Mouse (Mus musculus) liver, embryonic 14.5 days (tissue): ENCODE measurements around the gene Ccdc177. TPM values are rescaled to one million over a fixed set of nuclear protein-coding genes. Genes with fewer than 3 reads are reported as not detected.

Experiments used
- ATAC-seq: fragments of 200-750 bp; cut with Nextera tagmentation; 2 replicates; pipeline ENCODE4 v1.8.0; 2017; ENCODE audit warnings: moderate number of reproducible peaks, mild to moderate bottlenecking, moderate library complexity; ENCODE audit not compliant: insufficient read depth
- DNase-seq, 3 experiments: peaks; one replicate each; pipeline ENCODE4 v3.0.0-alpha.2; 2012 to 2013; ENCODE audit warnings: low read depth in 3 of 3, low spot score in 3 of 3
- H3K27ac ChIP-seq: fragments of 300-500 bp; sonication (generic); 2 replicates; pipeline ENCODE4 v1.5.1; 2014; ENCODE audit warnings: moderate library complexity, mild to moderate bottlenecking, control low read depth, inconsistent platforms
- H3K27me3 ChIP-seq: fragments of 300-500 bp; sonication (generic); 2 replicates; pipeline ENCODE4 v1.6.1; 2014; ENCODE audit warnings: mild to moderate bottlenecking, low read length, moderate library complexity; ENCODE audit not compliant: control insufficient read depth, insufficient read depth
- H3K36me3 ChIP-seq: fragments of 300-500 bp; sonication (generic); replicated peaks from 2 replicates; pipeline ENCODE4 v1.6.1; 2014; ENCODE audit warnings: low read depth; ENCODE audit not compliant: control insufficient read depth, insufficient read depth
- H3K4me1 ChIP-seq, 2 experiments: fragments of 200-500 bp in 1 of 2; fragments of 300-500 bp in 1 of 2; sonication (generic) in 1 of 2; replicated peaks; 2 replicates each; pipeline ENCODE4 v1.6.1; 2012 to 2014; ENCODE audit warnings: antibody characterized with exemption in 1 of 2, inconsistent platforms in 1 of 2, low read length in 1 of 2; ENCODE audit not compliant: control insufficient read depth in 2 of 2, insufficient read depth in 2 of 2
- H3K4me2 ChIP-seq: fragments of 300-500 bp; sonication (generic); 2 replicates; pipeline ENCODE4 v1.6.1; 2014; ENCODE audit warnings: low read depth, mild to moderate bottlenecking, control low read depth, moderate library complexity
- H3K4me3 ChIP-seq, 2 experiments: fragments of 200-500 bp in 1 of 2; fragments of 300-500 bp in 1 of 2; sonication (generic) in 1 of 2; 2 replicates each; pipeline ENCODE4 v1.5.1; 2012 to 2014; ENCODE audit warnings: low read depth in 2 of 2, low read length in 2 of 2, mild to moderate bottlenecking in 2 of 2, control low read depth in 1 of 2, inconsistent platforms in 1 of 2, moderate library complexity in 1 of 2; ENCODE audit not compliant: insufficient read depth in 1 of 2
- H3K9ac ChIP-seq: fragments of 300-500 bp; sonication (generic); replicated peaks from 2 replicates; pipeline ENCODE4 v1.6.1; 2014; ENCODE audit warnings: mild to moderate bottlenecking, control low read depth, moderate library complexity
- H3K9me3 ChIP-seq: fragments of 300-500 bp; sonication (generic); 2 replicates; pipeline ENCODE4 v1.6.1; 2016; ENCODE audit warnings: low read length, mixed read lengths; ENCODE audit not compliant: control insufficient read depth
- CTCF ChIP-seq: IDR thresholded peaks from 2 replicates; pipeline ENCODE4 v1.5.1; 2016; ENCODE audit warnings: antibody characterized with exemption, low read depth, control low read depth
- EP300 ChIP-seq: IDR thresholded peaks from 2 replicates; pipeline ENCODE4 v1.6.1; 2016; ENCODE audit warnings: antibody characterized with exemption, low read depth
- WGBS: fragments of 180-500 bp; shearing (Covaris S2); extraction: QIAGEN DNeasy Blood & Tissue Kit; methylation state at CpG from one replicate; pipeline ENCODE4 v1.1.7; 2014; ENCODE audit not compliant: insufficient replicate concordance; 5-methylcytosine and 5-hydroxymethylcytosine counted together
- polyA plus RNA-seq, 2 experiments: library from polyadenylated mRNA; depleted of rRNA in 1 of 2; stranded (reverse) in 1 of 2; unstranded in 1 of 2; fragments of >200 nt; fragmentation: Nextera tagmentation in 1 of 2; extraction: Ambion mirVana in 1 of 2; gene quantifications; 2 replicates each; pipeline versions ENCODE4 v1.2.1 to v1.2.3; 2012 to 2014

The Ccdc177 gene
- polyA plus RNA-seq, 2 experiments = not detected

DNA sequence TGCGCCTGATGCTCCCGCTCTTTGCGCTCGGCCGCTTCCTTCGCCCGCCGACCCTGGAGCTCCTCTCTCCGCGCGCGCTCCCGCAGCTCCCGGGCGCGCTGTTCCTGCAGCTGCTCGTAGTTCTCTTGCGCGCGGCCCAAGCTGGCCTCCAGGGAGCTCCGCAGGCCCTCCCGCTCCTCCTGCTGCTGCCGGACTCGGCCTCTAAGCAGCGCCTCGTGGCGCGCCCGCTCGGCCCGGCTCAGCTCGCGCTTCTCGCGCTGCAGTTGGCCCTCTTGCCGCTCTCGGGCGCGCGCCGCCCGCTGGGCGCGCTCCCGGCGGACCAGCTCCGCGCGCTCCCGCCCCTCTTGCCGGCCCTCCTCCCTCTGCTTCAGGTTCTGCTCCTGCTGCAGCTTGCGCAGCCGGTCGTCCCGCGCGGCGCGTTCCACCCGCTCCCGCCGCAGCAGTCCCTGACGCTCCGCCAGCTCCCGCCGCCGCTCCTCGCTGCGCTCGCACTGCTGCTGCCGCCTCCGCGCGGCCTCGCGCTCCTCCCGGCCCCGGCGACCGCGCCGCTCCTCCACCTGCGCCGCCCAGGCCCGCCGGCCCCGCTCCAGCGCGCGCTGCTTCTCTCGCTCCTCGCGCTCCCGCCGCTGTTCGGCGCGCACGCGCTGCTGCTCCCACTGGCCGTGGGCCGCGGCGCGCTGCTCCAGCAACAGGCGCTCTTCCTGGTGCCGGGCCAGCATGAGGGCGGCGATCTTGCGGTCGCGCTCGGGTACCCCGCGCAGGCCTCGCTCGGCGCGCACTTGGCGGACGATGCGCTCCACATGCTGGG lies 2.5 kb downstream of the Ccdc177 start:
- Histone ChIP-seq H3K4me1 (no peaks in the 10 kb centered on the region), H3K36me3 (no peaks in the 10 kb centered on the region), H3K27me3 (peaks cover 73% of the 10 kb centered on the region), H3K9ac (no peak overlapping the region), H3K4me2 (peak overlapping the region; percentile 62), H3K9me3 (no peaks in the 10 kb centered on the region), H3K4me3 (peak overlapping the region in 1 of 2 experiments; percentile 44; a peak in 2 of 4 replicates), H3K27ac (no peak overlapping the region)
- ATAC-seq (peak; percentile 26; the same call in 1 of the 2 replicates), DNase-seq (no peak)
- no peak for TF ChIP-seq CTCF
- TF ChIP-seq EP300 = no peak
- WGBS = under 1% methylated on average over 122 of the region's 122 CpGs

DNA sequence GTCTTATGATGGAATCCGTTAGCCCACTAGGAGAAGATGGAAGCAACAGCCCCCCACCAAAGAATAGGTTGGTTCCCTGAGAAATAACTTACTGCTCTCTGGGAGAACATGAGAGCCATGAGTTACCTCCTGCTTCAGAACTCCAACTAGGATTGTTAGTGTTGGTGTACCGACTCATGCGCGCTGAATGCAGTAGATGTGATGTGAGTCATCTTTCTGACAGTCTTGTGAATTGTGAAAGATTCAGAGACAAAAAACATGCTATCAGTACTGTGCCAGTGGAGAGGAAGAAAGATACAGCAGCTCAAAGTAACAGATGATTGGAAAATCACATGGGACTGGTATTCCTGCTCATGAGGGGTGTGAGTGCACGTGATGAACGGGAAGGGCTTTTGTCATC lies 8.9 kb downstream of the Ccdc177 start:
- WGBS = 73% methylated on average over 6 of the region's 6 CpGs
- ATAC-seq (no peak), DNase-seq (no peak)
- Histone ChIP-seq H3K27ac (no peak overlapping the region), H3K4me2 (no peak overlapping the region), H3K36me3 (no peaks in the 10 kb centered on the region), H3K9ac (no peak overlapping the region), H3K4me1 (no peaks in the 10 kb centered on the region), H3K27me3 (peaks cover 23% of the 10 kb centered on the region), H3K9me3 (no peaks in the 10 kb centered on the region), H3K4me3 (no peak overlapping the region)
- TF ChIP-seq EP300 = no peak
- no peak for TF ChIP-seq CTCF

DNA sequence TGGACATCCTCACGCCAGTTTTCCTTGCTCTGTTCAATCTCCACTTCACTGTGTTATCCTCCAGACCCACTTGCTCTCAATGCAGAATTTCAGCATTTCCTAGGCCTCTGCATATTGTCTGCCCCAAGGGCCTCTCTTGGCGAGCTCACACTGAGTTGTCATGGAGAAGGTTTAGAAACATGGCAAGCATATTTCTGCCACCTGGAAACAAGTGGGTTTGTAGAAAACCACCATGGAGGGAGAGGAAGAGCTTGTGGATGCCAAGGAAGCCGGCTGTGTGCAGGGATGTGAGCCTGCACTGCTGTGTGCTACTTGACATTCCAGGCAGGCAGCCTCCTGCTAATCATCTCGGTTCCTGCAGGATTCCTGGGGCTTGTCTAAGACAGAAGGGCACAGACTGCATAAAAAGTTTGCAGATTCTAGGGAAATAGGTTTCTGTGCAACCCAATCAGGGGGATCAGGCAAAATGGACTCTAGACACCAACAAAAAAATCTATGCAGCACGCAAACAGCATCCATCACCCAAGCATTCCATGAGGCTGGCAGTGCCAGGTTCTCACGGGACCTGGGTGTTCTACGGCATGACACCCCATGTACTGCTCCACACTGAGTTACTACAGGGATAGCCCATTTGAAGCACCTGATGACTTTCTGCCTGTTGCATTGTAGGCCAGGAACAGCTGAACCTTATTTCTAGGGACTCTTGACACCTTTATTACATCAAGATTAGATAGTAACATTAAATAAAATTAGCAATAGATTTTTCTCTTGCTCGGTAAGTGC lies 14.3 kb downstream of the Ccdc177 start:
- no peak for TF ChIP-seq EP300
- Histone ChIP-seq H3K36me3 (no peaks in the 10 kb centered on the region), H3K9me3 (no peaks in the 10 kb centered on the region), H3K4me1 (no peaks in the 10 kb centered on the region), H3K4me3 (no peak overlapping the region), H3K4me2 (no peak overlapping the region), H3K27me3 (peaks cover 5% of the 10 kb centered on the region), H3K9ac (no peak overlapping the region), H3K27ac (no peak overlapping the region)
- 46% methylated on average over 8 of the region's 8 CpGs for WGBS
- no peak for DNase-seq
- ATAC-seq = no peak

DNA sequence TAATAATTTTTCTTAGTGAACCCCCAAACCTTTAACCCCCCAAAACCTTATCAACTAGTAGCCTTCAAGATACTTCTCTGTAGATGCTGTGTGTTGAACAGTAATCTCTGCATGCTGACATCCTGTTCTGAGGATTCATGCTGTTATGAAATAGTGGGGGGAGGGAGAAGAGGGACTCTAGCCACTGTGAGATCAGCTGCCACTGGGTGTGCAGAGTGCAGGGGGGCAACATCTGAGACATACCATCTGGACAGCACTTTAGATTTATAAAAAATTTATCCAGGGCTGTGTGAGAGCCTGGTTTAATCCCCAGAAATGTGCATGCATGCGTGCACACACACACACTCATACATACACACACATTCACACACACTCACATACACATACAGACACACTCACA lies 15.9 kb downstream of the Ccdc177 start:
- no peaks in the 10 kb centered on the region for H3K4me1 ChIP-seq
- ATAC-seq (no peak), DNase-seq (no peak)
- TF ChIP-seq CTCF = no peak
- no peak for TF ChIP-seq EP300
- 66% methylated on average over 1 of the region's 1 CpGs for WGBS
- H3K9me3 ChIP-seq = no peaks in the 10 kb centered on the region
- peaks cover 5% of the 10 kb centered on the region; the same call in 1 of the 2 replicates for H3K27me3 ChIP-seq
- H3K9ac ChIP-seq = no peak overlapping the region
- H3K36me3 ChIP-seq = no peaks in the 10 kb centered on the region
- no peak overlapping the region for H3K4me2 ChIP-seq
- H3K4me3 ChIP-seq = no peak overlapping the region
- no peak overlapping the region for H3K27ac ChIP-seq

DNA sequence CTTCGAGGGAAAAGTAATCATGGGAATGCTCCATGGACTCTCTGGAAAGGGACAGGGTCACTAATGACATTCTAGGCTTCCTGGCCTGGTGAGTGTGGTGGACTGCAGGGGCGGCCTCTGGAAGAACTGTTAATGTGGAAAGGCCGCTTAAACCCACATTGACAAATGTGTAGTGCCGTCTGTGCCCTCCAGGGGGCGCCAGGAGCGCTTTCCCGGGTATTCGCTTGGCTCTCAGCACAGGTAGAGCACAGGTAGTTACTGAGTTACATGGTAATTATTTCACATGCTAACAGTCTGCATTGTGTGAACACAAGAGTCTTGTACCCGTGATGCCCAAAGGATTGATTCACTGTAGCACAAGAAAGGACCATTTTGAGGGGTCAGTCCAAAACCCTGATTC lies 21.0 kb downstream of the Ccdc177 start:
- Histone ChIP-seq H3K9ac (no peak overlapping the region), H3K27me3 (peaks cover 3% of the 10 kb centered on the region; the same call in 1 of the 2 replicates), H3K4me3 (no peak overlapping the region), H3K4me2 (no peak overlapping the region), H3K36me3 (no peaks in the 10 kb centered on the region), H3K4me1 (peaks cover 0 to 2% of the 10 kb centered on the region in 2 experiments; a peak in 1 of 4 replicates), H3K9me3 (no peaks in the 10 kb centered on the region), H3K27ac (no peak overlapping the region)
- DNase-seq (no peak), ATAC-seq (no peak)
- WGBS = 23% methylated on average over 9 of the region's 9 CpGs
- no peak for TF ChIP-seq EP300
- TF ChIP-seq CTCF = peak; percentile 88
